Mouse (Mus musculus) gastrocnemius, adult 8-10 months (tissue): ENCODE data around the gene Gm17304. TPM values are rescaled to one million over a fixed set of nuclear protein-coding genes. Genes with fewer than 3 reads are reported as not detected.
A peak's percentile ranks its signal among the peaks of the same experiment; 100 is the strongest.

Experiments
- DNase-seq, 2 experiments: peaks; one replicate each; pipeline ENCODE4 v3.0.0; 2022; ENCODE audit warnings: low spot score in 2 of 2
- total RNA-seq, 4 experiments: library from RNA; stranded (reverse); gene quantifications; 2 replicates each; pipeline ENCODE4 v1.2.4; 2022

Gene Gm17304
- not detected for total RNA-seq

GRCm38 (mm10) chr5:106608798-106609197 is at the start of gene Gm17304:
Gene Gm17304, plus strand, starts transcription at chr5:106609098.
- no peak for DNase-seq

DNA sequence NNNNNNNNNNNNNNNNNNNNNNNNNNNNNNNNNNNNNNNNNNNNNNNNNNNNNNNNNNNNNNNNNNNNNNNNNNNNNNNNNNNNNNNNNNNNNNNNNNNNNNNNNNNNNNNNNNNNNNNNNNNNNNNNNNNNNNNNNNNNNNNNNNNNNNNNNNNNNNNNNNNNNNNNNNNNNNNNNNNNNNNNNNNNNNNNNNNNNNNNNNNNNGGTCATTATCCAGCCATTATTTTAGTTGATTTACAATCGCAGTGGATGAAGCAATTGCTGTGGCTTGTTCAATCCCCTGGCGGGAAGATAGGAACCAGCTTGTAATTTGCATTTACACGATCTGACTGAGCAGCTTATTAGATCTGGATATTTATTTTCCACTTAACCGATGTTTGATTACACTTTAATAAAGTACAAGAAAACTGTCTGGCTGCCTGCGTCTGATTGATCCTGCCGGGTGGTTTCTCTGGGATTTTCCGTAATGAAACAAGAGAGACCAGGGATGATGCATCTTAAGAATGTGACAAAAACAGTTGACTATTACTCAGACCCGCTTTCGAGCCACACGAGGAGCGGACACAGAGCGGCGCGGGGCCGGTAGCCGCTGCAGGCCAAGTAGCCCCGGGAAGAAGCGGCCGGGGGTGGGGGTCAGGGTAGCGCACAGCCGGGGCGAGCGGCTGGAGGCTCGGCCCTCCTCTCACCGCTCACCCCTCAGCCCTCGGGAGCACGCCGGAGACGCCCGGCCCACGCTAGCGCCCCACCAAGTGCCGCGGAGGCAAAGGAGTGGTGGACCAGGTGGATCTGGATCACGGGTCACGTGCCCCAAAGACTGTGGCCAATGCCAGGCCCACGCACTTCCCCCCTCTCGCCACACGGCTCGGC is 48.0 kb upstream of the Gm17304 start:
- DNase-seq, result no peak

DNA sequence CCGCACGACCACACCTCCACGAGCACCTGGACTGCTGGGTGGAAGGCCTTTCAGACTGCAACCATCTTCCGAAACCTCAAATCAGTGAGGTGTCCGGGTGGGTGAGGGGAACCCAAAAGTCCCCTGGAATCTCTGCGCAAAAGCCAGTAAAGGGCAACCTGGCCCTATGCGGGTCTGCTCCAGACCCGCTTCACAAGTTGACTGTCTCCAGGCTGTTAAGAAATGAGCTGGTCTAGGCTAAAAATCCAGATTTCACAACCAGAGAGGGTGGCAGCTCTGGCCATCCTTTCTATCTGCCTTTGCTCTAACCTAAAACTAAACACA is 47.4 kb upstream of the Gm17304 start:
- no peak for DNase-seq

- no peak for DNase-seq
Observed at GRCm38 (mm10) chr5:106566025-106566424, 42.9 kb upstream of the Gm17304 start.

GRCm38 (mm10) chr5:106573742-106574559 is 34.9 kb upstream of the Gm17304 start:
- no peak for DNase-seq

GRCm38 (mm10) chr5:106574560-106574946 is 34.3 kb upstream of the Gm17304 start:
- peak; percentile 66 to 75 for DNase-seq

GRCm38 (mm10) chr5:106575098-106575497 is 33.8 kb upstream of the Gm17304 start:
- DNase-seq, result no peak

DNA sequence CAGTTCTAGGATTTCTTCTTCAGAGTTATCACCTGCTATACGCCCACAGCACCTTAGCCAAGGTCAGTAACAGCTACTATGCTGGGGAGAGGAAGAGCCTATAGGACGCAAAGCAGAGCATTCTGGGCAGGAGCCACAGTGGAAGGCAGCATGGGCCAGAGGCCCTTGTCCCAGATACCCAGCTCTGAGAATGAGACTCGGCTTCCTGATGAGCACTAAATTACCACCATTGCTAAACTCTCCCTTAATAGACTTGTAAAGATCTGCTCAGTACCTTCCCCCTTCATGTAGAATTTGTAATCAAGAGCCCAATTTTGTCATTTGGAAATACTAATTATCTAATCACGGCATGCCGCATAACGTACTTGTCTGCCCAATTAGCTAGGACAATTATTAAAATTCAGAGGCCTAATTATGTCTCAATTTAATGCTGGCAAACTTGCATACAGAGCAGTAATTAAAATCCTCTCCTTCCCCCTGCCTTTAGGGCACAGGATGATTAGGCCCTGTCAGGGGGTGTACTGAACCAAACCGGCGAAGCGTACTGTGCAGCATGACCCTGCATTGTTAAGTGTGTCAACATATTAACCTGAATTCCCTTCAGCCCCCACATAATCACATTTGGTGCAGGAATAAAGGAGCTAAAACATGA is 31.5 kb upstream of the Gm17304 start:
- DNase-seq, result no peak

- no peak for DNase-seq
Observed at GRCm38 (mm10) chr5:106580943-106581342, 28.0 kb upstream of the Gm17304 start.

GRCm38 (mm10) chr5:106589006-106589405 is 19.9 kb upstream of the Gm17304 start:
- DNase-seq, result no peak

DNA sequence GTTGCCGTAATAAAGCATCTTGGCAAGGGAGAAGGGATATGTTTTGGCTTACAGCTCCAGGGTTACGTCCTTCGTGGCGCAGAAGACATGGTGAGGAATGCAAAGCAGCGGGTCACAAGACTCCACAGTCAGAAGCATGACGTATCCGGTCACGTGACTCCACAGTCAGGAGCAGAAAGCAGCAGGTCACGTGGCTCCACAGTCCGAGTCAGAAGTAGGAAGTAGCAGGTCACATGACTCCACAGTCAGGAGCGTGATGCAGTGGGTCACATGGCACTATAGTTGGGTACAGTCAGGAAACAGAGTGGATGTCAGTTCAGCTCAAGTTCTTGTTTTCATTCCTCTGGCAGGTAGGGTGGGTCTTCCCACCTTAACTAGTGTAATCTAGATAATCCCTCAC is 19.2 kb upstream of the Gm17304 start:
- no peak for DNase-seq

GRCm38 (mm10) chr5:106590686-106591085 is 18.2 kb upstream of the Gm17304 start:
- DNase-seq, result no peak

GRCm38 (mm10) chr5:106594388-106594787 is 14.5 kb upstream of the Gm17304 start:
- no peak for DNase-seq

GRCm38 (mm10) chr5:106597472-106597871 is 11.4 kb upstream of the Gm17304 start:
- no peak for DNase-seq

DNA sequence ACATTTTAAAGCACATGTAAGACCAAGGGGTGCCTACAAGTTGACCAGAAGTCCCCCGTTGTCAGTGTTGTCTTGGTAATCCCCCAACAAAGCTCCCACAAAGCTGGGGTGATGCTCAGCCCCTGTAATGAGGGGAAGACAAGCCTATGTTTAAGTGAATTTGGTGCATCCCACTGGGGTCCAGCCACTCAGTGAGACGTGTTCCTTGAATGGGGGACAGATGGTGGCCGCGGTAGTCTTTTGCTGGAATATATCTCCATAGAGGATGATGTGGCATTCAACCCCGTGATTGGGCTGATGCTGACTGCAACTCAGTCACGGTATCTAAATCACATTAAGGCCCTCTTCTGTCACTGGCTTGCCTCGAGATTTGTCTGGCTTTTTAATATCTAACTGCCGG is 9.4 kb upstream of the Gm17304 start:
- DNase-seq, result no peak

- DNase-seq, result no peak
Observed at GRCm38 (mm10) chr5:106604381-106604780, 4.5 kb upstream of the Gm17304 start.

DNA sequence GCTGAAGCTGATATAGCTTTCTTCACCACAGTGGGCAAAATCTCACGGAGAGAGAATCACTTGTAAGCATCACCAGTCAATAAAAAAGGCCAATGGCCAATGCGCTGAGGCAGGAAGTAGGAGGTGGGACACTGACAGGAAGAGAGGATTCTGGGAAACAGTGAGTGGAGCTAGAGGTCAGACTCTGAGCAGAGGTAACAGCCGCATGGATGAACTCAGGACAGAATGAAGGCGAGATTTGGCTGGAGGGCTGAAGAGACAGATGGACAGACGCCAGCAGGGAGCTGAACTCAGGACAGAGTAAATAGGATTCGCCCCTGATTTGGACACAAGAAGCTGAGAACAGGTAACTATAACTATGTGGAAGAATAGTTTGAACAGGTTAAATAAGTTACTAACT is 3.8 kb upstream of the Gm17304 start:
- no peak for DNase-seq

GRCm38 (mm10) chr5:106607081-106607480 is 1.8 kb upstream of the Gm17304 start:
- no peak for DNase-seq

GRCm38 (mm10) chr5:106612151-106612550 is 3.3 kb downstream of the Gm17304 start:
- DNase-seq, result no peak

DNA sequence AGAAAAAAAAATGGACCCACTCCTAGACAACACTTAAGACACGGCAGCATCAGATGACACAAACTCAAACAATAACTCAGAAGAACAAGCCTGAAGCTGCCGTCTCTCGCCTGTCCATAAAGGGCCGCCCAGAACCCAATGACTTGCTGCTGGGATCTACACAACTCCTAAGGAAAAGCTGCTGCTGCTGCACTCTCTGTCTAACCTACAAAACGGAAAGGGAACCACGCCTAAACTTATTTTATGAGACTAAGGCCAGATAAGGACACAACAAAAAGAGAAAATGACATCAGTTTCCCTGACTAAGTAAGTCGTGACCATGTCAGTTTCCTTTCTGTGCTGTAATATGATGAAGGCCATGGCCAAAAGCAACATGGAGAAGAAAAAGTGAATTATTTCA is 5.7 kb downstream of the Gm17304 start:
- no peak for DNase-seq

GRCm38 (mm10) chr5:106615006-106615405 is 6.1 kb downstream of the Gm17304 start:
- DNase-seq, result no peak

DNA sequence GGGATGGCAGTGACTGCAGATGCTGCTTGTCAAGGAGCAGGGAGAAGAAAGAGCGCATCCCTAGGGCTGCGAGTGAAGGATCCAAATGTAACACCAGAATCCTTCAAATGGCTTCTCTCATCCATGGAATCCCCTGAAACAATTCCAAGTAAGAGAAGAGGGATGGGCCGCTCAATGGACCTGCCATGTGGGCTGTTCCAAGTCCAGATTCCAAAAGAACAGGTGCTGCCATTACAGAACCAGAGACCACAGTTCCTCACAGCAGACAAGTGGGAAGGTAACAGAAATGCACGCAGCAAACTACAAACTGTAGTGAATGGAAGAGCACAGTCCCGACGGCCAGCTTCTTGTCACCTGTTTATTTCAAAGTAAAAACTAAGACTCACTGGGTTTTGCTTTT is 11.5 kb downstream of the Gm17304 start:
- DNase-seq, result no peak
